Mouse (Mus musculus) heart, adult 2 months (tissue): ENCODE results near the gene Klhl30. TPM values are rescaled to one million over a fixed set of nuclear protein-coding genes. Genes with fewer than 3 reads are reported as not detected.

ENCODE experiments used
- DNase-seq, 2 experiments: peaks; one replicate each; pipeline ENCODE4 v3.0.0; 2021
- H3K27ac ChIP-seq: fragments of 200-600 bp; 2 replicates; pipeline ENCODE4 v1.8.1; 2022
- H3K27me3 ChIP-seq: fragments of 200-500 bp; 2 replicates; pipeline ENCODE4 v1.6.1; 2012; ENCODE audit warnings: mild to moderate bottlenecking, low read length, inconsistent platforms, mixed read lengths; ENCODE audit not compliant: control insufficient read depth, insufficient read depth
- H3K36me3 ChIP-seq: fragments of 200-500 bp; 2 replicates; pipeline ENCODE4 v1.6.1; 2012; ENCODE audit warnings: low read length, inconsistent platforms; ENCODE audit not compliant: control insufficient read depth, insufficient read depth
- H3K4me1 ChIP-seq: fragments of 200-500 bp; 2 replicates; pipeline ENCODE4 v1.6.1; 2011; ENCODE audit warnings: low read length; ENCODE audit not compliant: control insufficient read depth, insufficient read depth
- H3K4me3 ChIP-seq: fragments of 200-600 bp; 2 replicates; pipeline ENCODE4 v1.8.1; 2022
- H3K79me2 ChIP-seq: fragments of 200-500 bp; replicated peaks from 2 replicates; pipeline ENCODE4 v1.6.1; 2012; ENCODE audit warnings: mild to moderate bottlenecking, inconsistent platforms, low read length, moderate library complexity, mixed read lengths; ENCODE audit not compliant: control insufficient read depth, insufficient read depth
- H3K9ac ChIP-seq: fragments of 200-500 bp; 2 replicates; pipeline ENCODE4 v1.6.1; 2012; ENCODE audit warnings: low read depth, mild to moderate bottlenecking, control low read depth, inconsistent platforms, low read length, mixed read lengths
- CTCF ChIP-seq: fragments of 200-600 bp; IDR thresholded peaks from 2 replicates; pipeline ENCODE4 v1.8.1; 2022; ENCODE audit warnings: antibody characterized with exemption, mild to moderate bottlenecking, moderate library complexity
- EP300 ChIP-seq: fragments of 200-500 bp; IDR thresholded peaks from 2 replicates; pipeline ENCODE4 v1.6.1; 2011; ENCODE audit warnings: low read depth, low read length, control low read depth; ENCODE audit not compliant: insufficient read depth
- POLR2A ChIP-seq: fragments of 200-500 bp; IDR thresholded peaks from 2 replicates; pipeline ENCODE4 v1.6.1; 2011; ENCODE audit warnings: mild to moderate bottlenecking, low read depth, low read length, control low read depth; ENCODE audit not compliant: insufficient read depth
- WGBS: fragments of 180-500 bp; shearing (Covaris S2); methylation state at CpG from one replicate; pipeline ENCODE4 v1.1.7; 2018; 5-methylcytosine and 5-hydroxymethylcytosine counted together
- intact Hi-C: fragments of 180-260 bp; cut with DNase I; formaldehyde crosslinking; loops from one replicate; pipeline ENCODE4 v1.15.1; 2025
- polyA plus RNA-seq: library from polyadenylated mRNA; depleted of rRNA; stranded (reverse); fragments of >200 nt; gene quantifications from 2 replicates; pipeline ENCODE4 v1.2.3, GENCODE M21; 2012
- total RNA-seq, 2 experiments: library from RNA; stranded (reverse); gene quantifications; 2 replicates each; pipeline ENCODE4 v1.2.3; 2021

The Klhl30 gene
- total and polyA plus RNA-seq, 3 experiments, result 34.7 to 59.8 (median 46.0) TPM

DNA sequence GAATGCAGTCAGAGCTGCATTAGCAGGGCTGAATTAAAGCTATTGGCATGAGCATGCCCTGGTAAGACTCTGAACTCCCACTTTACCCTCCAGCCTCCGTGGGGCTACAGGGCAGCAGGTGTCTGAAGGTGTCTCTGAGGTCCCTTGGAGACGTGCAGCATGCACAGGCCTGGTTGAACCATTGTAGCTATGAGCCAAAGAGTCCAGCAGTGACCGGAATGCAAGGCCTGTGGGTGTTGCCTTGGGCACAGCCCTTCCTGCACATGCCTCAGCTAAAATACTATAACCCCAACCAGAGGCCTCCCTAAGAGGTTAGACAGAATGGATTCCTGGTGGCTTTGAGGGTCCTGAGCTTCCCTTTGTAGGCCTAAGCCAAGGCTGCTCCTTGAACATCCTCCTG, 433 bp downstream of the Klhl30 start:
- H3K4me3 ChIP-seq, result peak overlapping the region; percentile 33
- no peaks in the 10 kb centered on the region for H3K36me3 ChIP-seq
- peaks cover 5% of the 10 kb centered on the region for H3K4me1 ChIP-seq
- no peaks in the 10 kb centered on the region for H3K27me3 ChIP-seq
- DNase-seq, result no peak
- 51% methylated on average over 3 of the region's 3 CpGs for WGBS
- intact Hi-C loops, result no loop called here
- peak overlapping the region; percentile 57 for H3K9ac ChIP-seq
- no peaks in the 10 kb centered on the region for H3K79me2 ChIP-seq
- TF ChIP-seq EP300 (no peak), POLR2A (no peak), CTCF (no peak)
- peak overlapping the region; percentile 90 for H3K27ac ChIP-seq

DNA sequence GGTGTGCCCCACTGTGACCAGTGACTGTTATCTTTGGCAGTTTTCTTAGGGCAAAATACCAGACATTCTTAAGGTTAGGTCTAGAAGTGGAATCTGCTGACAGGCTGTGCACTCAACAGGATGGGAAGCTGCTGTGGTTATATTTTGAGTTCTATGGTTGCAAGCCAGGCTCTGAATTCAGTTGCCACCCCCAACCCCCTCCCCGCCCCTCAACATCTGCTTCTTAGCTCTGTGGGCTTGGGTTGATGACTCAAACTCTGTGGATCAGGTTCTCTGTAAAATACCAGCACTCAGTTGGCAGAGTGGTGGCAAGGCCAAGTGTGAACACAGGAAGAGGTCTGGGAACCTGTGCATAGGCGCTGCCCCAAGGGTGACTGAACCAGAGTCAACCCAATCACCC, 1.5 kb downstream of the Klhl30 start:
- H3K27ac ChIP-seq, result no peak overlapping the region
- WGBS, result 85% methylated on average over 2 of the region's 2 CpGs
- no peak overlapping the region for H3K9ac ChIP-seq
- H3K36me3 ChIP-seq, result no peaks in the 10 kb centered on the region
- H3K27me3 ChIP-seq, result no peaks in the 10 kb centered on the region
- no peaks in the 10 kb centered on the region for H3K79me2 ChIP-seq
- intact Hi-C loops, result no loop called here
- TF ChIP-seq EP300 (no peak), CTCF (no peak), POLR2A (no peak)
- H3K4me1 ChIP-seq, result peaks cover 5% of the 10 kb centered on the region
- H3K4me3 ChIP-seq, result no peak overlapping the region
- no peak for DNase-seq

DNA sequence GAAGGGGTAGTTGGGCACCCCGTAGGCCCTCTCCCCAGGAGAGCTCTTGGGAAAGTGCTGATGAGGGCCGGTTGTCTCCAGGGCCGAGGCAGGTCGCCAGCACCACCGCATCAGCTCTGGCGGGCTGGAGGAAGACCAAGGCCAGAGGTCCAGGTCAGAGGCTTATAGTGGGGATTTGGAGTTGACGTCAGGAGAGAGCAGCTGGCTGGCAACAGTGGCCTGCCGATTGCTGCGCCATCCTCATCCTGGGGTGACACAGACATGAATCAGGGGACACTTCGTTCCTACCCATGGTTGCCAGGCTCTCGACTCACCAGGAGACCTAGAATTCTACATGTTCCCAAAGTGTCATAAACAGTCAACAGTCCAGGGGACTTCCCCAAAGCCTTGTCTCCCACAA, 5.3 kb downstream of the Klhl30 start:
- Histone ChIP-seq H3K9ac (no peak overlapping the region), H3K27ac (no peak overlapping the region), H3K79me2 (no peaks in the 10 kb centered on the region), H3K27me3 (no peaks in the 10 kb centered on the region), H3K36me3 (no peaks in the 10 kb centered on the region), H3K4me1 (no peaks in the 10 kb centered on the region), H3K4me3 (no peak overlapping the region)
- intact Hi-C loops, result no loop called here
- no peak for DNase-seq
- TF ChIP-seq POLR2A (no peak), CTCF (no peak), EP300 (no peak)
- 77% methylated on average over 11 of the region's 11 CpGs for WGBS

DNA sequence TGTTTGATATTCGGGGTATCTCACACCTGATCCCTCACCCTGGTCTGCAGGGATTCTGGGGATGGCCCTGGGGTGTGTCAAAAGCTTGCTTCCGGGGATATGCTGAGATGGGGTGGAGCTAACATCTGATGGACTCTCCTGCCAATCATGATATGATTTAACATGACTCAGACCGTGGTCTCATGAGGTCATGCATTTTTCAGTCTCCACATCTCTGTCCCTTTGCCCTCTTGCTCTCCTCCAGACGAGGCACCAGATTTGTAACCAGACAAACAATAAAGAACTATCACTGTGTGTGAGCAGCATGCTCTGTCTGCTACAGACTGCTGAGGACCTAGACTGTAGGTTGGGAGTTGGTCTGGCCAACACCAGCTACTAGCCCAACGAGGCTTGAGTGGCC, 11.3 kb downstream of the Klhl30 start:
- Histone ChIP-seq H3K27ac (no peak overlapping the region), H3K4me3 (no peak overlapping the region), H3K36me3 (no peaks in the 10 kb centered on the region), H3K27me3 (no peaks in the 10 kb centered on the region), H3K4me1 (no peaks in the 10 kb centered on the region), H3K9ac (no peak overlapping the region), H3K79me2 (no peaks in the 10 kb centered on the region)
- 77% methylated on average over 5 of the region's 5 CpGs for WGBS
- intact Hi-C loops, result no loop called here
- TF ChIP-seq CTCF (no peak), EP300 (no peak), POLR2A (no peak)
- no peak for DNase-seq

DNA sequence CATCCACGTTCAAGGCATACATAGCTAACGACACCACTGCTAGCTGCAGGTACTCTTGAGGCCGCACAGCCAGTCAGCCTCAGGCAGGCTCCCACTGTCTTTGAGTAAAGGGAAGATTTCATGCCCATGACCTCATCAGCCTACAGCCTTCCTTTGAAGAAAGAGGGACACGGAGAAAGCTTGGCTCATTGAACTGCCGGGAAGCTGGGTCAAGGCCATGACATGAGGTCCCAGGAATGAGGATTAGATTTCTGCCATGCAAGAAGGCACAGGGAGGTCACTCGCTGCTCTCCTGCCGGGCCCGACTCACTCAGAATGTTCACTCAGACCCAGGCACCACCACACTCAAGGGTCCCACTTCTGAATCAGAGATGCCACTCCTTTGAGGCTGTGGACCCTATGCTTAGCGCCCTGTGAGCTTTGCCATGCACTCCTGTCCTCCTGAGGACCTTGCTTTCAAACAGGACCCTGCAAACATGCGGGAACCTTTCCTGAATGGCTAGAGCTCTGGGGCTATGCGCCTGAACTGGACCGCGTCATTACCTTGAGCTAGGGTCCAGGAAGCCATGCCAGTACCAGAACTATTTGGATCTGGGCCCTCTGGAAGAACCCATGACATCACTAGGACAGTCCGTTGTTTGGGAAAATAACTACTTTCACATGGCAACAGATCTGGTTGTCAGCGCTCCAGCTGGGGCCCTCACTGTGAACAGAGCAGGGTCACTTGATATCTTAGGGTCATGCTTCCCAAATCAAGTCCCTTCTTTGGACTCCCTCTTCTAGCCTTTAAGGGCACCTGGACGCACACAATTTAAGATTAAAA, 14.2 kb downstream of the Klhl30 start:
- Histone ChIP-seq H3K36me3 (no peaks in the 10 kb centered on the region), H3K79me2 (no peaks in the 10 kb centered on the region), H3K4me1 (no peaks in the 10 kb centered on the region), H3K4me3 (no peak overlapping the region), H3K27me3 (no peaks in the 10 kb centered on the region), H3K9ac (no peak overlapping the region), H3K27ac (no peak overlapping the region)
- 84% methylated on average over 16 of the region's 16 CpGs for WGBS
- intact Hi-C loops, result loop anchor here (5.0 kb wide), 1 partner anchor 117 kb away; no protein-coding TSS in a partner anchor
- TF ChIP-seq POLR2A (no peak), CTCF (no peak), EP300 (no peak)
- DNase-seq, result no peak

DNA sequence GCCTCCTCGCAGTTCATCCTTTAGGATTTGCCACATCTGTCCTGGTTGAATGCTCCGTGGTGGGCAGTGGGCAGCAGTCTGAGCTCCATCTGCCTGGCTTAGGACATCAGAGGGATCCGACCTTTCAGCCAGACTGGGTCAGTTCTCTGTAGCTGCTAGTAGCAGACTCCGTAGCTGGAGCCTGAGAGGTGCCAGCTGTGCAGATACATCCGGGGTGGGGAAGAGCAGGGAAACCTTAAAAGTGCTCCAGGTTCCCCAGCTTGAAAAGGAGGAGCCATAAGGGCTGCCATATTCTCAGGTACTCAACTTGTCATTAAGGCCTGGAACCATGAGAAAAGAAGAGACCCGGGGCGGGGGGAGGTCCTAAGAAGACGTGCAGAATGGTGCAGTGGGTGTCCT, 15.0 kb downstream of the Klhl30 start:
- 38% methylated on average over 8 of the region's 8 CpGs for WGBS
- no peaks in the 10 kb centered on the region for H3K27me3 ChIP-seq
- no peaks in the 10 kb centered on the region for H3K79me2 ChIP-seq
- no peaks in the 10 kb centered on the region for H3K4me1 ChIP-seq
- H3K36me3 ChIP-seq, result no peaks in the 10 kb centered on the region
- no peak for DNase-seq
- no peak overlapping the region for H3K9ac ChIP-seq
- no peak for TF ChIP-seq CTCF
- TF ChIP-seq POLR2A, result no peak
- no peak for TF ChIP-seq EP300
- H3K4me3 ChIP-seq, result peak overlapping the region; percentile 45; the same call in 1 of the 2 replicates
- no peak overlapping the region for H3K27ac ChIP-seq
- intact Hi-C loops, result loop anchor here (5.0 kb wide), 1 partner anchor 116 kb away; no protein-coding TSS in a partner anchor
